Mouse (Mus musculus) forebrain, embryonic 15.5 days (tissue): Measurements from ENCODE around the gene Nsmce4a. TPM values are rescaled to one million over a fixed set of nuclear protein-coding genes. Genes with fewer than 3 reads are reported as not detected.

Experiments used
- polyA plus RNA-seq: library from polyadenylated mRNA; unstranded; fragments of >200 nt; fragmentation: Nextera tagmentation; extraction: Ambion mirVana; gene quantifications from 2 replicates; pipeline ENCODE4 v1.2.1, GENCODE M21; 2015

Nsmce4a gene
- polyA plus RNA-seq, 1 experiment from 2014 or later = 108 TPM

Other genes with a start within 250 kb of the Nsmce4a start
- 87.5 and 96.2 TPM in 2 replicates for gene Ate1, start 52.7 kb downstream of the Nsmce4a start, polyA plus RNA-seq
- gene Tacc2, start 4.3 kb upstream of the Nsmce4a start, polyA plus RNA-seq = 53.5 and 56.5 TPM in 2 replicates
- gene Btbd16, start 201.0 kb upstream of the Nsmce4a start, polyA plus RNA-seq = not detected in 2 replicates